Mouse (Mus musculus) 3T3-L1 (cell line): ENCODE measurements around the gene Kcnq1.

Experiments
- DNase-seq: peaks from one replicate; pipeline ENCODE4 v3.0.0-alpha.2; 2015; ENCODE audit warnings: low read depth, low spot score

The Kcnq1 gene

GRCm38 (mm10) chr7:143364969-143365839, 259.0 kb downstream of the Kcnq1 start:
- no peak for DNase-seq

GRCm38 (mm10) chr7:143367366-143368266, 261.5 kb downstream of the Kcnq1 start:
- no peak for DNase-seq

GRCm38 (mm10) chr7:143368267-143368643, 262.1 kb downstream of the Kcnq1 start:
- no peak for DNase-seq

GRCm38 (mm10) chr7:143371336-143371735, 265.2 kb downstream of the Kcnq1 start:
- no peak for DNase-seq

- no peak for DNase-seq
Observed at GRCm38 (mm10) chr7:143373265-143373664, 267.1 kb downstream of the Kcnq1 start.

GRCm38 (mm10) chr7:143375945-143376344, 269.8 kb downstream of the Kcnq1 start:
- DNase-seq = no peak

- no peak for DNase-seq
Observed at GRCm38 (mm10) chr7:143380466-143381073, 274.4 kb downstream of the Kcnq1 start.

- DNase-seq = no peak
Observed at GRCm38 (mm10) chr7:143386632-143387031, 280.5 kb downstream of the Kcnq1 start.

GRCm38 (mm10) chr7:143388783-143389695, 282.9 kb downstream of the Kcnq1 start:
- DNase-seq = no peak

- no peak for DNase-seq
Observed at GRCm38 (mm10) chr7:143389860-143390259, 283.7 kb downstream of the Kcnq1 start.

- DNase-seq = no peak
Observed at GRCm38 (mm10) chr7:143390277-143390948, 284.3 kb downstream of the Kcnq1 start.

GRCm38 (mm10) chr7:143395113-143395563, 289.0 kb downstream of the Kcnq1 start:
- DNase-seq = no peak

- DNase-seq = peak; percentile 64
Observed at GRCm38 (mm10) chr7:143399756-143400155, 293.6 kb downstream of the Kcnq1 start.

- no peak for DNase-seq
Observed at GRCm38 (mm10) chr7:143400599-143400998, 294.4 kb downstream of the Kcnq1 start.

GRCm38 (mm10) chr7:143401429-143402016, 295.4 kb downstream of the Kcnq1 start:
- no peak for DNase-seq

- DNase-seq = no peak
Observed at GRCm38 (mm10) chr7:143404296-143404695, 298.1 kb downstream of the Kcnq1 start.

GRCm38 (mm10) chr7:143407931-143408501, 301.9 kb downstream of the Kcnq1 start:
- no peak for DNase-seq

- no peak for DNase-seq
Observed at GRCm38 (mm10) chr7:143408615-143409021, 302.5 kb downstream of the Kcnq1 start.

- DNase-seq = no peak
Observed at GRCm38 (mm10) chr7:143412606-143413005, 306.4 kb downstream of the Kcnq1 start.
